Mouse (Mus musculus) gonadal fat pad, adult 2 months (tissue): ENCODE results near the gene Itgb4. TPM values are rescaled to one million over a fixed set of nuclear protein-coding genes. Genes with fewer than 3 reads are reported as not detected.

Experiments
- polyA plus RNA-seq: library from polyadenylated mRNA; depleted of rRNA; stranded (reverse); fragments of >200 nt; gene quantifications from 2 replicates; pipeline ENCODE4 v1.2.3, GENCODE M21; 2012; rRNA removed

Itgb4 gene
- polyA plus RNA-seq, 1 experiment, result 9.3 TPM

Other genes starting within 250 kb of the Itgb4 start
- 63.0 and 103 TPM in 2 replicates for gene Tmem94, start 209.3 kb upstream of the Itgb4 start, polyA plus RNA-seq
- gene Caskin2, start 161.1 kb upstream of the Itgb4 start, polyA plus RNA-seq, result 46.6 and 59.6 TPM in 2 replicates
- gene Tsen54, start 160.0 kb upstream of the Itgb4 start, polyA plus RNA-seq, result 22.6 and 24.1 TPM in 2 replicates
- gene Llgl2, start 150.7 kb upstream of the Itgb4 start, polyA plus RNA-seq, result 106 and 107 TPM in 2 replicates
- 13.1 and 22.6 TPM in 2 replicates for gene Myo15b, start 116.3 kb upstream of the Itgb4 start, polyA plus RNA-seq
- 9.2 and 13.7 TPM in 2 replicates for gene Smim5, start 74.7 kb upstream of the Itgb4 start, polyA plus RNA-seq
- gene Smim6, start 62.7 kb upstream of the Itgb4 start, polyA plus RNA-seq, result 0.86 and 1.5 TPM in 2 replicates
- 22.4 and 25.2 TPM in 2 replicates for gene Sap30bp, start 41.4 kb upstream of the Itgb4 start, polyA plus RNA-seq
- 21.5 and 26.4 TPM in 2 replicates for gene Recql5, start 41.2 kb upstream of the Itgb4 start, polyA plus RNA-seq
- gene Galk1, start 38.0 kb downstream of the Itgb4 start, polyA plus RNA-seq, result 46.9 and 47.3 TPM in 2 replicates
- 147 and 215 TPM in 2 replicates for gene H3f3b, start 53.3 kb downstream of the Itgb4 start, polyA plus RNA-seq
- gene Unk, start 55.6 kb downstream of the Itgb4 start, polyA plus RNA-seq, result 30.2 and 35.0 TPM in 2 replicates
- 1.3 and 1.6 TPM in 2 replicates for gene Unc13d, start 103.3 kb downstream of the Itgb4 start, polyA plus RNA-seq
- gene Wbp2, start 112.3 kb downstream of the Itgb4 start, polyA plus RNA-seq, result 180 and 211 TPM in 2 replicates
- gene Trim47, start 152.5 kb downstream of the Itgb4 start, polyA plus RNA-seq, result 35.0 and 38.8 TPM in 2 replicates
- gene Trim65, start 156.4 kb downstream of the Itgb4 start, polyA plus RNA-seq, result 8.5 and 8.8 TPM in 2 replicates
- gene Mrpl38, start 164.2 kb downstream of the Itgb4 start, polyA plus RNA-seq, result 34.4 and 49.0 TPM in 2 replicates
- gene Fbf1, start 193.5 kb downstream of the Itgb4 start, polyA plus RNA-seq, result 36.0 and 43.7 TPM in 2 replicates
- gene Ten1, start 224.1 kb downstream of the Itgb4 start, polyA plus RNA-seq, result 49.9 and 51.0 TPM in 2 replicates
- gene Acox1, start 224.3 kb downstream of the Itgb4 start, polyA plus RNA-seq, result 174 and 195 TPM in 2 replicates